Mouse (Mus musculus) forebrain, embryonic 11.5 days (tissue): ENCODE measurements around the gene Mdn1. TPM values are rescaled to one million over a fixed set of nuclear protein-coding genes. Genes with fewer than 3 reads are reported as not detected.
A peak's percentile ranks its signal among the peaks of the same experiment; 100 is the strongest.

Source experiments
- ATAC-seq: fragments of 200-750 bp; cut with Nextera tagmentation; replicated peaks from 2 replicates; pipeline ENCODE4 v1.8.0; 2017; ENCODE audit warnings: moderate TSS enrichment; ENCODE audit not compliant: low FRiP score
- DNase-seq: peaks from one replicate; pipeline ENCODE4 v3.0.0-alpha.2; 2017; ENCODE audit warnings: low spot score
- H3K27ac ChIP-seq: fragments of 300-500 bp; sonication (generic); 2 replicates; pipeline ENCODE4 v1.5.1; 2014; ENCODE audit warnings: low read depth, low read length
- H3K27me3 ChIP-seq: fragments of 300-500 bp; sonication (generic); 2 replicates; pipeline ENCODE4 v1.6.1; 2014; ENCODE audit warnings: mild to moderate bottlenecking, low read length, mixed read lengths; ENCODE audit not compliant: control insufficient read depth, insufficient read depth
- H3K36me3 ChIP-seq: fragments of 300-500 bp; sonication (generic); 2 replicates; pipeline ENCODE4 v1.6.1; 2014; ENCODE audit warnings: mild to moderate bottlenecking, low read length, moderate library complexity, mixed read lengths; ENCODE audit not compliant: control insufficient read depth, insufficient read depth
- H3K4me1 ChIP-seq: fragments of 300-500 bp; sonication (generic); replicated peaks from 2 replicates; pipeline ENCODE4 v1.6.1; 2014; ENCODE audit warnings: low read length, mixed read lengths; ENCODE audit not compliant: control insufficient read depth, insufficient read depth
- H3K4me2 ChIP-seq: fragments of 300-500 bp; sonication (generic); 2 replicates; pipeline ENCODE4 v1.6.1; 2014; ENCODE audit warnings: low read depth, mild to moderate bottlenecking, low read length, moderate library complexity, mixed read lengths; ENCODE audit not compliant: severe bottlenecking
- H3K4me3 ChIP-seq: fragments of 300-500 bp; sonication (generic); 2 replicates; pipeline ENCODE4 v1.5.1; 2014; ENCODE audit warnings: low read depth, low read length
- H3K9ac ChIP-seq: fragments of 300-500 bp; sonication (generic); 2 replicates; pipeline ENCODE4 v1.6.1; 2014; ENCODE audit warnings: low read length
- H3K9me3 ChIP-seq: fragments of 300-500 bp; sonication (generic); 2 replicates; pipeline ENCODE4 v1.6.1; 2016; ENCODE audit warnings: low read length, mixed read lengths; ENCODE audit not compliant: control insufficient read depth
- WGBS: fragments of 180-500 bp; shearing (Covaris S2); extraction: QIAGEN DNeasy Blood & Tissue Kit; methylation state at CpG from one replicate; pipeline ENCODE4 v1.1.7; 2014; 5-methylcytosine and 5-hydroxymethylcytosine counted together
- polyA plus RNA-seq: library from polyadenylated mRNA; unstranded; fragments of >200 nt; fragmentation: Nextera tagmentation; extraction: Ambion mirVana; gene quantifications from 2 replicates; pipeline ENCODE4 v1.2.1, GENCODE M21; 2014

The Mdn1 gene
- 22.9 and 30.8 TPM in 2 replicates for polyA plus RNA-seq

- H3K36me3 ChIP-seq = no peaks in the 10 kb centered on the region
- WGBS = under 1% methylated on average over 68 of the region's 68 CpGs
- ATAC-seq = peak; percentile 94
Observed at GRCm38 (mm10) chr4:32656918-32657662, at the start of gene Mdn1. TSS of gene Mdn1 (plus strand) at chr4:32657119.

GRCm38 (mm10) chr4:32615034-32615881 lies 41.7 kb upstream of the Mdn1 start, which contains the start of gene Casp8ap2:
TSS of gene Casp8ap2 (plus strand) at chr4:32615451.
- Histone ChIP-seq H3K36me3 (no peaks in the 10 kb centered on the region), H3K4me3 (peak within 1 kb of the TSS; percentile 89), H3K27me3 (no peaks in the 10 kb centered on the region), H3K4me1 (peaks cover 3% of the 10 kb centered on the region; the same call in 1 of the 2 replicates), H3K9me3 (no peaks in the 10 kb centered on the region), H3K27ac (peak within 1 kb of the TSS; percentile 77), H3K4me2 (peak within 1 kb of the TSS; percentile 76), H3K9ac (peak within 1 kb of the TSS; percentile 89)
- ATAC-seq = peak; percentile 99
- under 1% methylated on average over 67 of the region's 67 CpGs for WGBS
- DNase-seq = peak; percentile 98

More at GRCm38 (mm10) chr4:32656918-32657662, at the start of gene Mdn1:
- Histone ChIP-seq H3K27ac (peak within 1 kb of the TSS; percentile 6; the same call in 1 of the 2 replicates), H3K4me1 (peaks cover 4% of the 10 kb centered on the region), H3K27me3 (no peaks in the 10 kb centered on the region), H3K4me3 (peak within 1 kb of the TSS; percentile 94), H3K9ac (peak within 1 kb of the TSS; percentile 62), H3K9me3 (no peaks in the 10 kb centered on the region), H3K4me2 (peak within 1 kb of the TSS; percentile 65)
- DNase-seq = peak; percentile 97

GRCm38 (mm10) chr4:32621637-32622036 lies 35.3 kb upstream of the Mdn1 start:
- peaks cover 3% of the 10 kb centered on the region; the same call in 1 of the 2 replicates for H3K4me1 ChIP-seq
- H3K9me3 ChIP-seq = no peaks in the 10 kb centered on the region
- DNase-seq (no peak), ATAC-seq (no peak)
- no peaks in the 10 kb centered on the region for H3K27me3 ChIP-seq
- H3K27ac ChIP-seq = no peak overlapping the region
- H3K4me3 ChIP-seq = no peak overlapping the region
- H3K36me3 ChIP-seq = no peaks in the 10 kb centered on the region; the same call in 1 of the 2 replicates
- no peak overlapping the region for H3K9ac ChIP-seq
- no peak overlapping the region for H3K4me2 ChIP-seq

DNA sequence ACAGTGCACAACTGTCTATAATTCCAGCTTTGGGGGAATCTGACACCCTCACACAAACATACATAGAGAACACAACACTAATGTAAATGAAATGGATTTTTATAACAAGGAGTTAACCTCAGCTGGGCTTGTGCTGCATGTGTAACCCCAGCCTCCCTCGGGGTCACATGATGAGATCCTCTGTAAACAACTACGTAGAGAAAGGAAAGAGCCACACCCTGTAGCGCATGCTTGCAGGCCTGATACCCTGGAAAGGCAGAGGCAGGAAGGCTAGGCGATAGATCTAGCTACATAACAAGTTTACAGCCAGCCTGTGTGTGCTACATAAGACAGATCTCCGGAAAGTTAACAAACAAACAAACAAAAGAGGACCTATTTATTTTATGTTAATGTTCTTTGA lies 5.2 kb upstream of the Mdn1 start:
- Histone ChIP-seq H3K9me3 (no peaks in the 10 kb centered on the region), H3K4me2 (no peak overlapping the region), H3K4me1 (no peaks in the 10 kb centered on the region), H3K36me3 (0 out of 2 replicates have a peak, but pooled peaks cover 2% of the 10 kb centered on the region), H3K27ac (no peak overlapping the region), H3K9ac (no peak overlapping the region), H3K27me3 (no peaks in the 10 kb centered on the region), H3K4me3 (no peak overlapping the region)
- no peak for ATAC-seq
- WGBS = 92% methylated on average over 5 of the region's 5 CpGs
- no peak for DNase-seq

DNA sequence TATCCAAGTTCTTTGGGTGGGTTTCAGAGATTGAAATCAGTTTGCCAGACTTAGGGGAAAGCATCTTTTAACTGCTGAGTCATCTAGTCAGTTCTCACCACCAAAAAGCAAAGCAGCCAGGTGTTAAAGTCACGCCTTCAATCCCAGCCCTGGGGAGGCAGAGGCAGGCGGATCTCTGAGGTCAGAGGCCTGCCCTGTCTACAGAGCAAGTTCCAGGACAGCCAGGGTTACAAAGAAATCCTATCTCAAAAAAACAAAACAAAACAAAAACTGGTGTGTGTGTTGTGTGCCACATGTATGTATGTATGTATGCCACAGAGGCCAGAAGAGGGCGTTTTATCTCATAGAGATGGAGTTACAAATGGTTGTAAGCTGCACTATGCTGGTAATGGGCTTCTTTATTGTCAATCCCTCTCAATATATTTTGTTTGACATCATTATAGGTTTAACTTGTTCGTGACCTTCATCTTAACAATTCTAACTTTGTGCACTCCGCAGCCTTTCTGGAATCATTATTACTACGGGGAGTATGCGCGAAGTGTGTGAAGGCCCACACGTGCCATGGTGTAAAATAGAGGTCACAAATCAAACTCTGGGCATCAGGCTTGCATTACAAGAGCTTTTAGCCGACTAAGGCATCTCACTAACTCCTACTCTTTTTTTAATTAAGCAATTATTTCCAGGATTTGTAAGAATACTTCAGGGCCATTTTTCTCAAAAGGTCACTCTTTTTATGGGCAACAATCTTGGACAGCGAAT lies 594 bp upstream of the Mdn1 start:
- 59% methylated on average over 11 of the region's 11 CpGs for WGBS
- H3K9ac ChIP-seq = peak overlapping the region; percentile 58
- no peak for DNase-seq
- no peaks in the 10 kb centered on the region for H3K9me3 ChIP-seq
- no peak overlapping the region; the same call in 1 of the 2 replicates for H3K27ac ChIP-seq
- H3K36me3 ChIP-seq = no peaks in the 10 kb centered on the region
- peaks cover 4% of the 10 kb centered on the region for H3K4me1 ChIP-seq
- peak overlapping the region; percentile 94 for H3K4me3 ChIP-seq
- peak; percentile 69 for ATAC-seq
- H3K27me3 ChIP-seq = no peaks in the 10 kb centered on the region
- H3K4me2 ChIP-seq = peak overlapping the region; percentile 65

- H3K4me3 ChIP-seq = no peak overlapping the region
- no peaks in the 10 kb centered on the region for H3K27me3 ChIP-seq
- ATAC-seq = no peak
- no peak overlapping the region for H3K9ac ChIP-seq
- H3K4me1 ChIP-seq = no peaks in the 10 kb centered on the region
- no peaks in the 10 kb centered on the region for H3K9me3 ChIP-seq
- H3K27ac ChIP-seq = no peak overlapping the region
- no peaks in the 10 kb centered on the region; the same call in 1 of the 2 replicates for H3K36me3 ChIP-seq
- 93% methylated on average over 4 of the region's 4 CpGs for WGBS
- no peak for DNase-seq
- no peak overlapping the region for H3K4me2 ChIP-seq
Observed at GRCm38 (mm10) chr4:32665843-32666242, 8.9 kb downstream of the Mdn1 start.

GRCm38 (mm10) chr4:32668291-32668690 lies 11.4 kb downstream of the Mdn1 start:
- Histone ChIP-seq H3K27me3 (no peaks in the 10 kb centered on the region), H3K36me3 (peaks cover 3% of the 10 kb centered on the region; the same call in 1 of the 2 replicates), H3K9me3 (no peaks in the 10 kb centered on the region), H3K27ac (no peak overlapping the region), H3K4me2 (no peak overlapping the region), H3K4me1 (no peaks in the 10 kb centered on the region), H3K4me3 (no peak overlapping the region), H3K9ac (no peak overlapping the region)
- no peak for ATAC-seq
- DNase-seq = no peak
- WGBS = 92% methylated on average over 1 of the region's 1 CpGs

DNA sequence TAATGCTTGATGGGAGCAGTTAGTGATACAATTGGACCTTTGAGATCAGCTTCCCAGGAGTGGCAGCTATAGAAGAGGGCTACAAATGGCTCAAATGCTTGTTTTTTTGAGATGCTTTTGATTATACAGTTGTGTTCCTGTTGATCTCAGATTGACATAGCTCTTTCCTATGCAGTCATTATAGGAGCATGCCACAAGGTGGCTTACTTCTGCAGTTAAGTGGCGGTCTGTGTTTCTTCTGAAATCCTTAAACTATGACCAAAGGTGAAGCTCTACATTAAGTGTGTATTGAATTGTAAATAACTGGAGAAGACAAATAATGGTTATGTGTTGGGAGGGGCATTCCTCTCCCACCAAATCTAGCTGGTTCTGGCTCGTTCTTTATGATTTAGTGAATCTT lies 12.9 kb downstream of the Mdn1 start:
- no peaks in the 10 kb centered on the region for H3K9me3 ChIP-seq
- DNase-seq (no peak), ATAC-seq (no peak)
- WGBS = 89% methylated on average over 2 of the region's 2 CpGs
- no peak overlapping the region for H3K9ac ChIP-seq
- no peaks in the 10 kb centered on the region for H3K4me1 ChIP-seq
- H3K4me2 ChIP-seq = no peak overlapping the region
- H3K27me3 ChIP-seq = no peaks in the 10 kb centered on the region
- H3K36me3 ChIP-seq = peaks cover 9% of the 10 kb centered on the region; the same call in 1 of the 2 replicates
- no peak overlapping the region for H3K27ac ChIP-seq
- H3K4me3 ChIP-seq = no peak overlapping the region
